Mouse (Mus musculus) kidney, embryonic 16.5 days (tissue): Measurements from ENCODE around the gene Iqcf6. TPM values are rescaled to one million over a fixed set of nuclear protein-coding genes. Genes with fewer than 3 reads are reported as not detected.
"Not testable (repeated sequence)": the region's sequence is repeated elsewhere in the genome, so short reads cannot be mapped to it uniquely, and the experiment has no call there.

Experiments
- ATAC-seq: fragments of 200-750 bp; cut with Nextera tagmentation; 2 replicates; pipeline ENCODE4 v1.8.0; 2017; ENCODE audit warnings: moderate TSS enrichment; ENCODE audit not compliant: low FRiP score, low TSS enrichment
- H3K27ac ChIP-seq: fragments of 300-500 bp; sonication (generic); 2 replicates; pipeline ENCODE4 v1.5.1; 2014; ENCODE audit warnings: low read length
- H3K27me3 ChIP-seq: fragments of 300-500 bp; sonication (generic); 2 replicates; pipeline ENCODE4 v1.6.1; 2014; ENCODE audit warnings: low read length, control low read depth, mixed read lengths; ENCODE audit not compliant: insufficient read depth
- H3K36me3 ChIP-seq: fragments of 300-500 bp; sonication (generic); 2 replicates; pipeline ENCODE4 v1.6.1; 2014; ENCODE audit warnings: low read length, control low read depth, mixed read lengths; ENCODE audit not compliant: insufficient read depth
- H3K4me1 ChIP-seq: fragments of 300-500 bp; sonication (generic); 2 replicates; pipeline ENCODE4 v1.6.1; 2014; ENCODE audit warnings: low read length, control low read depth, mixed read lengths; ENCODE audit not compliant: insufficient read depth
- H3K4me2 ChIP-seq: fragments of 300-500 bp; sonication (generic); replicated peaks from 2 replicates; pipeline ENCODE4 v1.6.1; 2014; ENCODE audit warnings: low read depth, low read length
- H3K4me3 ChIP-seq: fragments of 300-500 bp; sonication (generic); 2 replicates; pipeline ENCODE4 v1.5.1; 2014; ENCODE audit warnings: mild to moderate bottlenecking, low read length
- H3K9ac ChIP-seq: fragments of 300-500 bp; sonication (generic); replicated peaks from 2 replicates; pipeline ENCODE4 v1.6.1; 2014; ENCODE audit warnings: low read length
- H3K9me3 ChIP-seq: fragments of 300-500 bp; sonication (generic); 2 replicates; pipeline ENCODE4 v1.6.1; 2016; ENCODE audit warnings: low read length, control low read depth
- WGBS: fragments of 180-500 bp; shearing (Covaris S2); extraction: QIAGEN DNeasy Blood & Tissue Kit; methylation state at CpG from one replicate; pipeline ENCODE4 v1.1.7; 2014; 5-methylcytosine and 5-hydroxymethylcytosine counted together
- polyA plus RNA-seq: library from polyadenylated mRNA; unstranded; fragments of >200 nt; fragmentation: Nextera tagmentation; extraction: Ambion mirVana; gene quantifications from 2 replicates; pipeline ENCODE4 v1.2.1, GENCODE M21; 2015

The Iqcf6 gene
- not detected in 2 replicates for polyA plus RNA-seq

GRCm38 (mm10) chr9:106626282-106626681 is at the start of gene Iqcf6:
Iqcf6 (plus strand) TSS chr9:106626582.
- H3K4me1 ChIP-seq, result no peaks in the 10 kb centered on the region
- ATAC-seq, result no peak
- no peak within 1 kb of the TSS for H3K4me3 ChIP-seq
- H3K36me3 ChIP-seq, result no peaks in the 10 kb centered on the region
- no peak within 1 kb of the TSS for H3K4me2 ChIP-seq
- H3K9me3 ChIP-seq, result no peaks in the 10 kb centered on the region
- H3K27me3 ChIP-seq, result no peaks in the 10 kb centered on the region
- no peak within 1 kb of the TSS for H3K27ac ChIP-seq
- WGBS, result 75% methylated on average over 2 of the region's 2 CpGs
- no peak within 1 kb of the TSS for H3K9ac ChIP-seq

- Histone ChIP-seq H3K27me3 (no peaks in the 10 kb centered on the region), H3K36me3 (no peaks in the 10 kb centered on the region), H3K9ac (no peak overlapping the region), H3K4me1 (no peaks in the 10 kb centered on the region), H3K9me3 (0 out of 2 replicates have a peak, but pooled peaks cover 3% of the 10 kb centered on the region), H3K4me3 (no peak overlapping the region), H3K4me2 (no peak overlapping the region), H3K27ac (no peak overlapping the region)
- no peak for ATAC-seq
- 80% methylated on average over 7 of the region's 7 CpGs for WGBS
Measured at GRCm38 (mm10) chr9:106580016-106580415, 46.4 kb upstream of the Iqcf6 start.

GRCm38 (mm10) chr9:106582552-106582951 is 43.8 kb upstream of the Iqcf6 start:
- H3K4me3 ChIP-seq, result no peak overlapping the region
- no peaks in the 10 kb centered on the region for H3K36me3 ChIP-seq
- no peak overlapping the region for H3K27ac ChIP-seq
- H3K27me3 ChIP-seq, result no peaks in the 10 kb centered on the region
- H3K4me1 ChIP-seq, result no peaks in the 10 kb centered on the region
- H3K4me2 ChIP-seq, result no peak overlapping the region
- no peak overlapping the region for H3K9ac ChIP-seq
- no peak for ATAC-seq
- 80% methylated on average over 1 of the region's 1 CpGs for whole genome bisulfite sequencing
- 0 out of 2 replicates have a peak, but pooled peaks cover 3% of the 10 kb centered on the region for H3K9me3 ChIP-seq

- no peaks in the 10 kb centered on the region for H3K27me3 ChIP-seq
Measured at GRCm38 (mm10) chr9:106592158-106592557, 34.2 kb upstream of the Iqcf6 start.

GRCm38 (mm10) chr9:106595402-106595801 is 31.0 kb upstream of the Iqcf6 start:
- 10% methylated on average over 4 of the region's 4 CpGs for WGBS
- H3K4me1 ChIP-seq, H3K27ac ChIP-seq, H3K9ac ChIP-seq, H3K36me3 ChIP-seq, H3K27me3 ChIP-seq, H3K4me3 ChIP-seq, H3K9me3 ChIP-seq, H3K4me2 ChIP-seq: not testable (repeated sequence)
- peak; percentile 42; the same call in 1 of the 2 replicates for ATAC-seq

More at GRCm38 (mm10) chr9:106592158-106592557, 34.2 kb upstream of the Iqcf6 start:
- H3K9me3 ChIP-seq, result no peaks in the 10 kb centered on the region
- WGBS, result 90% methylated on average over 5 of the region's 5 CpGs
- no peak for ATAC-seq
- H3K36me3 ChIP-seq, result no peaks in the 10 kb centered on the region
- H3K9ac ChIP-seq, result no peak overlapping the region
- H3K27ac ChIP-seq, result no peak overlapping the region
- H3K4me2 ChIP-seq, result no peak overlapping the region
- no peaks in the 10 kb centered on the region for H3K4me1 ChIP-seq
- H3K4me3 ChIP-seq, result no peak overlapping the region

- no peak overlapping the region for H3K4me2 ChIP-seq
- no peak overlapping the region for H3K9ac ChIP-seq
- WGBS, result 77% methylated on average over 7 of the region's 7 CpGs
- H3K4me1 ChIP-seq, result no peaks in the 10 kb centered on the region
- no peak overlapping the region for H3K27ac ChIP-seq
- no peaks in the 10 kb centered on the region for H3K9me3 ChIP-seq
- ATAC-seq, result no peak
- H3K27me3 ChIP-seq, result no peaks in the 10 kb centered on the region
- H3K4me3 ChIP-seq, result no peak overlapping the region
- H3K36me3 ChIP-seq, result no peaks in the 10 kb centered on the region
Measured at GRCm38 (mm10) chr9:106595836-106596235, 30.5 kb upstream of the Iqcf6 start.

GRCm38 (mm10) chr9:106598466-106598865 is 27.9 kb upstream of the Iqcf6 start:
- no peaks in the 10 kb centered on the region for H3K27me3 ChIP-seq
- H3K4me2 ChIP-seq, result no peak overlapping the region
- H3K9me3 ChIP-seq, result no peaks in the 10 kb centered on the region
- H3K9ac ChIP-seq, result no peak overlapping the region
- no peak for ATAC-seq
- no peaks in the 10 kb centered on the region for H3K4me1 ChIP-seq
- H3K27ac ChIP-seq, result no peak overlapping the region
- no peaks in the 10 kb centered on the region for H3K36me3 ChIP-seq
- no peak overlapping the region for H3K4me3 ChIP-seq
- 44% methylated on average over 7 of the region's 7 CpGs for WGBS

DNA sequence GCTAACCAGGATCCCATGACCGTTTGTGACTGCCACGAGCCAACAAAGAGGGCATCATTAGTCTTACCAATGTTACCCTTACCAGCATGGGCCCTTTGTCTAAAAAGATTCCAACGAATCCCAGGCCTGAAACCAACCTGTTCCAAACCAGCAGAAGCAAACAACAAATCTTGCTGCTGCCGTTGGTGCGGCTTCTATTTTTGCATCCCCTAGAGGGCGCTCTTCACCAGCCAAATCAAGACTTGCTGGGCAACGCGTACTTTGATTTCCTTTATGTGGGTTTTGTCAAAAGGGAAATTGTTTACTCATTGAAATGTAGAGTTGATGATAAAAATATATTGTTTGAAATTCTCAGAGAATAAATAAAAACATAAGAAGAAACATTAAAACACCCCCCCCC is 25.8 kb upstream of the Iqcf6 start:
- Histone ChIP-seq H3K4me3 (no peak overlapping the region), H3K9me3 (no peaks in the 10 kb centered on the region), H3K27me3 (no peaks in the 10 kb centered on the region), H3K36me3 (no peaks in the 10 kb centered on the region), H3K9ac (no peak overlapping the region), H3K4me1 (no peaks in the 10 kb centered on the region), H3K4me2 (no peak overlapping the region), H3K27ac (no peak overlapping the region)
- no peak for ATAC-seq
- 27% methylated on average over 8 of the region's 8 CpGs for WGBS

DNA sequence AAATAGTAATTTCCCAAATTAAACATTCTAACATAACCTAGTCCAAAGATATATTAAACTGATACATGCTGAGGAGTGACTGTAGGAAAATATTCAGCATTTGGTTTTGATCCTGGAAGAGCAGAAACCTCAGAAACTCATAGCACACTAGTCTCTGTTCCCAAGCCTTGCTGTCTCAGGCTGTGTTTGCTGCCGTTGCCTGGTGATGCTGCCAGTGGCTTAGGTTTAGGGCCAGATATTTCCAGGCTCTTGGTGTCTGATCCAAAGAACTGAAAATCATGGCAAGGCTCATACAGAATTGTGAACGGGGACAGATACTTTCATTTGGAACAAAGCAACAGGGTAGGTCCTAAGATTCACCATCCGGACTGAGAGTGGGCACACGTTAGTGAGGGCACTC is 15.7 kb upstream of the Iqcf6 start:
- no peak overlapping the region for H3K9ac ChIP-seq
- no peaks in the 10 kb centered on the region for H3K4me1 ChIP-seq
- H3K36me3 ChIP-seq, result no peaks in the 10 kb centered on the region
- ATAC-seq, result no peak
- no peak overlapping the region for H3K4me2 ChIP-seq
- no peaks in the 10 kb centered on the region for H3K27me3 ChIP-seq
- 78% methylated on average over 4 of the region's 4 CpGs for WGBS
- H3K9me3 ChIP-seq, result no peaks in the 10 kb centered on the region
- H3K27ac ChIP-seq, result no peak overlapping the region
- no peak overlapping the region for H3K4me3 ChIP-seq

DNA sequence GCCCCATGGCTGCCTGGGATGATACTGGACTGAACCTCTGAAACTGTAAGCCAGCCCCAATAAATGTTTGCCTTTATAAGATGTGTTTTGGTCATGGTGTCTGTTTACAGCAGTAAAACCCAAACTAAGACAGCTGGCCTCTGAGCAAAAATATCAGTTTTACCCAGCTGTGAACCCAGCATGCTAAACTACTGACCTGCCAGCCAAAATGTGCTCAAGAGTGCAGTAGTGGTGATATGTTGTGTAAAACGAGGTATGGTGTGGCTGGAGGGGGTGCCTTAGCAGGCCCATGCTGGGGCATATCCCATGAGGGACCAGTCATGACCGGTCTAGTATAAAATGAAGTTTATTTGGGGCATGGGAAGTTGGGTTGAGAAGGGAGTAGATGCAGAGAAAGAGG is 12.4 kb upstream of the Iqcf6 start:
- Histone ChIP-seq H3K9me3 (no peaks in the 10 kb centered on the region), H3K27ac (no peak overlapping the region), H3K4me1 (no peaks in the 10 kb centered on the region), H3K9ac (no peak overlapping the region), H3K27me3 (no peaks in the 10 kb centered on the region), H3K4me2 (no peak overlapping the region), H3K36me3 (no peaks in the 10 kb centered on the region), H3K4me3 (no peak overlapping the region)
- 56% methylated on average over 2 of the region's 2 CpGs for WGBS
- ATAC-seq, result no peak
